Mouse (Mus musculus) urinary bladder, postnatal 25 days (tissue): ENCODE results near the gene Clp1.

Source experiments
- DNase-seq: peaks from one replicate; pipeline ENCODE4 v3.0.0; 2022; ENCODE audit warnings: low spot score

Clp1 gene

GRCm38 (mm10) chr2:84727172-84727858 is at the start of gene Clp1:
Gene Clp1 (minus strand): TSS chr2:84727350.
- peak; percentile 90 for DNase-seq

GRCm38 (mm10) chr2:84775665-84776064 is 48.5 kb upstream of the Clp1 start:
- DNase-seq = no peak

GRCm38 (mm10) chr2:84775241-84775640 is 48.1 kb upstream of the Clp1 start, which contains the start of gene Serping1:
Gene Serping1 (minus strand): TSS chr2:84775444.
- DNase-seq = no peak

- DNase-seq = peak; percentile 63
These were observed 47.6 kb upstream of the Clp1 start for GRCm38 (mm10) chr2:84774751-84775150.

- DNase-seq = no peak
These were observed 46.0 kb upstream of the Clp1 start for GRCm38 (mm10) chr2:84773195-84773594.

- DNase-seq = no peak
These were observed 45.3 kb upstream of the Clp1 start for GRCm38 (mm10) chr2:84772454-84772853.

- DNase-seq = no peak
These were observed 43.4 kb upstream of the Clp1 start for GRCm38 (mm10) chr2:84770501-84770900.

- no peak for DNase-seq
These were observed 35.7 kb upstream of the Clp1 start for GRCm38 (mm10) chr2:84762818-84763217.

- no peak for DNase-seq
These were observed 35.1 kb upstream of the Clp1 start for GRCm38 (mm10) chr2:84762295-84762694.

GRCm38 (mm10) chr2:84761840-84762239 is 34.7 kb upstream of the Clp1 start:
- DNase-seq = no peak

- DNase-seq = no peak
These were observed 34.2 kb upstream of the Clp1 start for GRCm38 (mm10) chr2:84761309-84761708.

GRCm38 (mm10) chr2:84760777-84761176 is 33.6 kb upstream of the Clp1 start:
- no peak for DNase-seq

- no peak for DNase-seq
These were observed 31.5 kb upstream of the Clp1 start for GRCm38 (mm10) chr2:84758542-84759127.

GRCm38 (mm10) chr2:84757026-84757682 is 30.0 kb upstream of the Clp1 start:
- DNase-seq = no peak

- DNase-seq = no peak
These were observed 29.1 kb upstream of the Clp1 start for GRCm38 (mm10) chr2:84756245-84756644.

GRCm38 (mm10) chr2:84750115-84750514 is 23.0 kb upstream of the Clp1 start:
- no peak for DNase-seq

GRCm38 (mm10) chr2:84744126-84744525 is 17.0 kb upstream of the Clp1 start:
- peak; percentile 32 for DNase-seq

GRCm38 (mm10) chr2:84743561-84743960 is 16.4 kb upstream of the Clp1 start, which contains the start of gene Gm19426:
Gene Gm19426 (minus strand): TSS chr2:84743655.
- peak; percentile 62 for DNase-seq

- DNase-seq = no peak
These were observed 15.5 kb upstream of the Clp1 start for GRCm38 (mm10) chr2:84742451-84743283.

GRCm38 (mm10) chr2:84741841-84742450 is 14.8 kb upstream of the Clp1 start:
- DNase-seq = no peak

- no peak for DNase-seq
These were observed 13.6 kb upstream of the Clp1 start for GRCm38 (mm10) chr2:84740608-84741333.
